Mouse (Mus musculus) testis, adult 2 months (tissue): ENCODE measurements around the gene Crtc1.

ENCODE experiments used
- CTCF ChIP-seq: fragments of 200-500 bp; IDR thresholded peaks from 2 replicates; pipeline ENCODE4 v1.5.1; 2012; ENCODE audit warnings: low read depth, mild to moderate bottlenecking, inconsistent platforms, low read length, moderate library complexity; ENCODE audit not compliant: control insufficient read depth, insufficient read depth, insufficient replicate concordance
- POLR2A ChIP-seq: fragments of 200-500 bp; IDR thresholded peaks from 2 replicates; pipeline ENCODE4 v1.6.1; 2012; ENCODE audit warnings: low read depth, mild to moderate bottlenecking, inconsistent platforms, low read length, moderate library complexity; ENCODE audit not compliant: control insufficient read depth

GRCm38 (mm10) chr8:70460606-70461005 lies 21.2 kb upstream of the Crtc1 start:
- no peak for TF ChIP-seq CTCF
- TF ChIP-seq POLR2A: no peak
